Mouse (Mus musculus) T-cell, adult 2 months (primary cell): ENCODE results near the gene Dact3.

Source experiments
- DNase-seq: peaks from one replicate; pipeline ENCODE4 v3.0.0; 2022; ENCODE audit warnings: low spot score

Dact3 gene

GRCm38 (mm10) chr7:16858336-16858735 lies 16.8 kb upstream of the Dact3 start:
- peak; percentile 53 for DNase-seq

- DNase-seq, result peak; percentile 44
Measured at GRCm38 (mm10) chr7:16859902-16860651, 15.0 kb upstream of the Dact3 start.

- DNase-seq, result no peak
Measured at GRCm38 (mm10) chr7:16867488-16867887, 7.6 kb upstream of the Dact3 start.

GRCm38 (mm10) chr7:16869497-16869896 lies 5.6 kb upstream of the Dact3 start:
- DNase-seq, result no peak

- DNase-seq, result no peak
Measured at GRCm38 (mm10) chr7:16871600-16871999, 3.5 kb upstream of the Dact3 start.

GRCm38 (mm10) chr7:16872478-16872877 lies 2.6 kb upstream of the Dact3 start:
- DNase-seq, result no peak

GRCm38 (mm10) chr7:16873392-16873791 lies 1.7 kb upstream of the Dact3 start:
- DNase-seq, result no peak

- peak; percentile 87 for DNase-seq
Measured at GRCm38 (mm10) chr7:16874190-16874589, 927 bp upstream of the Dact3 start.

GRCm38 (mm10) chr7:16874756-16875309 lies 284 bp upstream of the Dact3 start:
- peak; percentile 94 for DNase-seq

- no peak for DNase-seq
Measured at GRCm38 (mm10) chr7:16875326-16875725, 209 bp downstream of the Dact3 start.

- DNase-seq, result no peak
Measured at GRCm38 (mm10) chr7:16876006-16876405, 889 bp downstream of the Dact3 start.

GRCm38 (mm10) chr7:16876608-16877007 lies 1.5 kb downstream of the Dact3 start:
- DNase-seq, result no peak

- DNase-seq, result no peak
Measured at GRCm38 (mm10) chr7:16877717-16878116, 2.6 kb downstream of the Dact3 start.

- DNase-seq, result no peak
Measured at GRCm38 (mm10) chr7:16879796-16880547, 4.9 kb downstream of the Dact3 start.

GRCm38 (mm10) chr7:16880615-16881014 lies 5.5 kb downstream of the Dact3 start:
- DNase-seq, result no peak

- no peak for DNase-seq
Measured at GRCm38 (mm10) chr7:16883162-16883561, 8.0 kb downstream of the Dact3 start.

- DNase-seq, result no peak
Measured at GRCm38 (mm10) chr7:16884334-16884733, 9.2 kb downstream of the Dact3 start.

- DNase-seq, result no peak
Measured at GRCm38 (mm10) chr7:16885271-16885776, 10.2 kb downstream of the Dact3 start.

- DNase-seq, result no peak
Measured at GRCm38 (mm10) chr7:16885905-16886304, 10.8 kb downstream of the Dact3 start.

- DNase-seq, result no peak
Measured at GRCm38 (mm10) chr7:16890536-16890935, 15.4 kb downstream of the Dact3 start.

GRCm38 (mm10) chr7:16890944-16891343 lies 15.8 kb downstream of the Dact3 start:
- no peak for DNase-seq

- peak; percentile 76 for DNase-seq
Measured at GRCm38 (mm10) chr7:16891641-16892351, 16.7 kb downstream of the Dact3 start, which contains the start of gene Gng8. TSS of gene Gng8 (plus strand) at chr7:16891786.
